Mouse (Mus musculus) frontal cortex, postnatal 14 days (tissue): ENCODE measurements around the gene Nxph4.
A peak's percentile ranks its signal among the peaks of the same experiment; 100 is the strongest.

ENCODE experiments used
- DNase-seq, 2 experiments: peaks; one replicate each; pipeline ENCODE4 v3.0.0; 2022; ENCODE audit warnings: low spot score in 2 of 2

Gene Nxph4

GRCm38 (mm10) chr10:127488856-127489255 lies 45.5 kb downstream of the Nxph4 start:
- no peak for DNase-seq

GRCm38 (mm10) chr10:127485235-127485634 lies 49.1 kb downstream of the Nxph4 start:
- DNase-seq, result no peak

GRCm38 (mm10) chr10:127480833-127481813 lies 53.2 kb downstream of the Nxph4 start:
- peak in 1 of 2 experiments; percentile 28 for DNase-seq

GRCm38 (mm10) chr10:127479131-127479530 lies 55.2 kb downstream of the Nxph4 start:
- no peak for DNase-seq

GRCm38 (mm10) chr10:127477301-127477700 lies 57.1 kb downstream of the Nxph4 start:
- no peak for DNase-seq

- DNase-seq, result no peak
Observed at GRCm38 (mm10) chr10:127476541-127476940, 57.8 kb downstream of the Nxph4 start.
